Mouse (Mus musculus): ENCODE results near the gene Wdr61. TPM values are rescaled to one million over a fixed set of nuclear protein-coding genes. Genes with fewer than 3 reads are reported as not detected.

Wdr61 gene
- total RNA-seq, 4 experiments from 2014 or later = 15.5 to 20.2 (median 17.1) TPM

- DNase-seq (ENCODE audit: low spot score in 2 of 2) = no peak
These were observed 50.3 kb downstream of the Wdr61 start for GRCm38 (mm10) chr9:54683814-54684605.

- DNase-seq (ENCODE audit: low spot score in 2 of 2) = no peak
These were observed 51.5 kb downstream of the Wdr61 start for GRCm38 (mm10) chr9:54682846-54683245.

GRCm38 (mm10) chr9:54676531-54676986 is 57.8 kb downstream of the Wdr61 start:
- DNase-seq (ENCODE audit: low spot score in 2 of 2) = peak; percentile 40 to 41

- DNase-seq (ENCODE audit: low spot score in 2 of 2) = no peak
These were observed 60.4 kb downstream of the Wdr61 start for GRCm38 (mm10) chr9:54673887-54674286.

GRCm38 (mm10) chr9:54671962-54672361 is 62.4 kb downstream of the Wdr61 start:
- DNase-seq (ENCODE audit: low spot score in 2 of 2) = no peak

- no peak for DNase-seq (ENCODE audit: low spot score in 2 of 2)
These were observed 65.9 kb downstream of the Wdr61 start for GRCm38 (mm10) chr9:54668455-54668854.

- no peak for DNase-seq (ENCODE audit: low spot score in 2 of 2)
These were observed 68.2 kb downstream of the Wdr61 start for GRCm38 (mm10) chr9:54666116-54666515.

Small RNA genes lying within 50 kb of the gene (microRNA-seq; reads per million reads assigned to microRNA genes)
- gene Mir5710 = not detected

Other genes with a start within 250 kb of the Wdr61 start
- gene Dmxl2, start 232.9 kb downstream of the Wdr61 start, total RNA-seq (2022) = 1 to 10 TPM; 2.3 to 3.4 (median 2.6) TPM
- not detected for gene Sh2d7, start 195.5 kb downstream of the Wdr61 start, total RNA-seq (2022)
- 100 to 1,000 TPM; 127 to 157 (median 137) TPM for gene Cib2, start 174.3 kb downstream of the Wdr61 start, total RNA-seq (2022)
- 100 to 1,000 TPM; 456 to 541 (median 521) TPM for gene Idh3a, start 148.2 kb downstream of the Wdr61 start, total RNA-seq (2022)
- under 1 TPM; 0.10 to 0.32 (median 0.24) TPM for gene Acsbg1, start 72.6 kb downstream of the Wdr61 start, total RNA-seq (2022)
- 10 to 100 TPM; 49.0 to 56.8 (median 51.9) TPM for gene Dnaja4, start 35.6 kb downstream of the Wdr61 start, total RNA-seq (2022)
- 1 to 10 TPM in 1 of 4 experiments, under 1 TPM in 2, not detected in 1; 0.41 to 2.0 (median 0.88) TPM for gene Crabp1, start 30.2 kb upstream of the Wdr61 start, total RNA-seq (2022)
- 10 to 100 TPM; 17.3 to 18.9 (median 18.5) TPM for gene Ireb2, start 129.3 kb upstream of the Wdr61 start, total RNA-seq (2022)
- under 1 TPM; 0.53 to 0.73 (median 0.57) TPM for gene Hykk, start 182.8 kb upstream of the Wdr61 start, total RNA-seq (2022)
- 100 to 1,000 TPM; 114 to 129 (median 121) TPM for gene Psma4, start 216.3 kb upstream of the Wdr61 start, total RNA-seq (2022)
- not detected for gene AY074887, start 216.5 kb upstream of the Wdr61 start, total RNA-seq (2022)
- under 1 TPM in 1 of 4 experiments, not detected in 3; 0.11 TPM for gene Chrna5, start 246.4 kb upstream of the Wdr61 start, total RNA-seq (2022)